Mouse (Mus musculus) midbrain, embryonic 13.5 days (tissue): ENCODE results near the gene Rtl3. TPM values are rescaled to one million over a fixed set of nuclear protein-coding genes. Genes with fewer than 3 reads are reported as not detected.

ENCODE experiments used
- polyA plus RNA-seq: library from polyadenylated mRNA; unstranded; fragments of >200 nt; fragmentation: Nextera tagmentation; extraction: Ambion mirVana; gene quantifications from 2 replicates; pipeline ENCODE4 v1.2.1, GENCODE M21; 2015

Gene Rtl3
- polyA plus RNA-seq, 1 experiment from 2014 or later = 0.74 TPM

Other genes with a start within 250 kb of the Rtl3 start
- 0.43 and 0.44 TPM in 2 replicates for gene Cysltr1, start 237.0 kb downstream of the Rtl3 start, polyA plus RNA-seq
- 8.5 and 8.7 TPM in 2 replicates for gene Lpar4, start 80.0 kb upstream of the Rtl3 start, polyA plus RNA-seq
- gene P2ry10, start 247.8 kb upstream of the Rtl3 start, polyA plus RNA-seq = not detected in 2 replicates